Mouse (Mus musculus): ENCODE measurements around the gene Ntn3.

DNA sequence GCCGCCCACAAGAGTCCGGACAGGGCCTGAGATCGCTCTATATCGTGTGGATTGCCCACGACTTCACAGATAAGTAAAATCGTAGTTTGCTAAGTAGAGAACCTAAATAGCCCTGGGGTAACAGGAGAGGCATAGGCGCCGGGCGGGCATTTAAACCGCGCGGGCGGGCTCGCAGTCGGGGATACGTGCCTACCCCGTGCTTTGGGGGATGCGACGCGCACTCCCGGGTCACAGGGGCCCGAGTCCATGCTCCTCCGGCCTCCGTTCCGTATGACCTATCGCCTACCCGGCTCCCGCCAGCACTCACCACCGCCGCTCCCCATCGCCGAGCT lies 41.6 kb upstream of the Ntn3 start:
- TF ChIP-seq CTCF (IDR thresholded peaks at IDR 0.05; ENCODE audit: borderline replicate concordance, insufficient read depth, low read depth, low read length) (no peak), POLR2A (IDR thresholded peaks at IDR 0.05; ENCODE audit: borderline replicate concordance, insufficient read depth, low read length) (no peak)

Measured in cerebellum, adult 2 months (tissue).